Mouse (Mus musculus) gastrocnemius, postnatal 36 days (tissue): ENCODE measurements around the gene Psme2. TPM values are rescaled to one million over a fixed set of nuclear protein-coding genes. Genes with fewer than 3 reads are reported as not detected.

Experiments
- DNase-seq, 2 experiments: peaks; one replicate each; pipeline ENCODE4 v3.0.0; 2022
- intact Hi-C: fragments of 180-260 bp; cut with DNase I; formaldehyde crosslinking; loops from one replicate; pipeline ENCODE4 v1.15.1; 2025
- total RNA-seq, 2 experiments: library from RNA; stranded (reverse); gene quantifications; 2 replicates each; pipeline ENCODE4 v1.2.3; 2021

Psme2 gene
- total RNA-seq, 2 experiments from 2014 or later, result 55.2 to 59.5 TPM

GRCm38 (mm10) chr14:55598521-55599390, 7.8 kb upstream of the Psme2 start:
- intact Hi-C loops, result no loop called here
- no peak for DNase-seq

DNA sequence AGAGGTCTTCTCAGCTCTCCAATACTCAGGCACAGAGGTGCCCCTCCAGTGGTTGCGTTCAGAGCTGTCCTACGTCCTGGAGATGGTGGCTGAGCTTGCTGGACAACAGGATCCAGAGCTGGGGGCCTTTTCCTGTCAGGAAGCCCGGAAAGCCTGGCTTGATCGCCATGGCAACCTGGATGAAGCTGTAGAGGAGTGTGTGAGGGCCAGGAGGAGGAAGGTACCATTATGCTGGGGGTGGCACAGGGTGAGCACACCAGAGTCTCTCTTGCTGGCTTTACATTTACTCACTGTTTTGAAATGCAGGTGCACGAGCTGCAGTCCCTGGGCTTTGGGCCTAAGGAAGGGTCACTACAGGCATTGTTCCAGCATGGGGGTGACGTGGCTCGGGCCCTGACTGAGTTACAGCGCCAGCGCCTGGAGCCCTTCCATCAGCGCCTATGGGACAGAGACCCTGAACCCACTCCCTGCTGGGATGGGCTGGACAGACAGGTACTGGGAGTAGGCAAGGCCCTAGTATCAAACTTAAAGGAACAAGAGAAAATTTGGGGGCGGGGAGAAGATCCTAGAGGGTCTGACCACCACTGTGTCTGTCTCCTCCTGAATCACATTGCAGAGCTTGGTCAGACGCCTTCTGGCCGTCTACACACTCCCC, 5.2 kb upstream of the Psme2 start:
- intact Hi-C loops, result no loop called here
- DNase-seq, result no peak

GRCm38 (mm10) chr14:55592226-55592625, 1.3 kb upstream of the Psme2 start:
- no peak for DNase-seq
- intact Hi-C loops, result loop anchor here (5.0 kb wide), 1 partner anchor 40 kb away; no protein-coding TSS in a partner anchor

GRCm38 (mm10) chr14:55591331-55591891, 498 bp upstream of the Psme2 start, which contains the start of gene Rnf31:
Rnf31 (plus strand) TSS chr14:55591708.
- peak; percentile 91 to 93 for DNase-seq

GRCm38 (mm10) chr14:55589771-55590448, 1.0 kb downstream of the Psme2 start:
- no peak for DNase-seq
- intact Hi-C loops, result loop anchor here (5.0 kb wide), 1 partner anchor 42 kb away; no protein-coding TSS in a partner anchor

More at GRCm38 (mm10) chr14:55591331-55591891, 498 bp upstream of the Psme2 start, which contains the start of gene Rnf31:
- intact Hi-C loops, result loop anchor here (5.0 kb wide), 1 partner anchor 41 kb away; no protein-coding TSS in a partner anchor

- intact Hi-C loops, result no loop called here
- no peak for DNase-seq
These were observed 1.6 kb downstream of the Psme2 start for GRCm38 (mm10) chr14:55589271-55589670.

GRCm38 (mm10) chr14:55586149-55586548, 4.8 kb downstream of the Psme2 start:
- intact Hi-C loops, result no loop called here

DNA sequence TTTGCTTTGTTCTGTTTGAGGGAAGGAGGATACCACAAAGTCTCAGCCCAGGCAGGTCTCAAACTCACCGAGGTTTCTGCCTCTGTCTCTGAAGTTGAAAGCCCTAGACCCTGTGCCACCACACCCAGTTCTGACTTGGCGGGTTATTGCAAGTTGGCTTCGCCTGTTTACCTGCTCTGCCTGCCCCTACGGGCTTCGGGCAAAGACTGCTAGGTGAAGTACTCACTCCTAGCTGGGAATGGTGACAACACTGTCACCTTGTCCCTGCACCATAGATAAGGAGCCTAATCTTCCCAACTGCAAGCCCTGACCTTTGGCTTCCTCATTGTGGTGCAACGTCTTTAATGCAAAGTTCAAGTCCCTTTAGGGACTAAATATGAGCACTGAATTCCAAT, 5.3 kb downstream of the Psme2 start:
- intact Hi-C loops, result no loop called here
- no peak for DNase-seq

More at GRCm38 (mm10) chr14:55586149-55586548, 4.8 kb downstream of the Psme2 start:
- no peak for DNase-seq

- intact Hi-C loops, result no loop called here
- DNase-seq, result peak; percentile 69 to 81
These were observed 6.0 kb downstream of the Psme2 start, which contains the start of gene Emc9 for GRCm38 (mm10) chr14:55584702-55585565. Emc9 (minus strand) TSS chr14:55585302.

GRCm38 (mm10) chr14:55584303-55584701, 6.6 kb downstream of the Psme2 start:
- intact Hi-C loops, result no loop called here
- no peak for DNase-seq

DNA sequence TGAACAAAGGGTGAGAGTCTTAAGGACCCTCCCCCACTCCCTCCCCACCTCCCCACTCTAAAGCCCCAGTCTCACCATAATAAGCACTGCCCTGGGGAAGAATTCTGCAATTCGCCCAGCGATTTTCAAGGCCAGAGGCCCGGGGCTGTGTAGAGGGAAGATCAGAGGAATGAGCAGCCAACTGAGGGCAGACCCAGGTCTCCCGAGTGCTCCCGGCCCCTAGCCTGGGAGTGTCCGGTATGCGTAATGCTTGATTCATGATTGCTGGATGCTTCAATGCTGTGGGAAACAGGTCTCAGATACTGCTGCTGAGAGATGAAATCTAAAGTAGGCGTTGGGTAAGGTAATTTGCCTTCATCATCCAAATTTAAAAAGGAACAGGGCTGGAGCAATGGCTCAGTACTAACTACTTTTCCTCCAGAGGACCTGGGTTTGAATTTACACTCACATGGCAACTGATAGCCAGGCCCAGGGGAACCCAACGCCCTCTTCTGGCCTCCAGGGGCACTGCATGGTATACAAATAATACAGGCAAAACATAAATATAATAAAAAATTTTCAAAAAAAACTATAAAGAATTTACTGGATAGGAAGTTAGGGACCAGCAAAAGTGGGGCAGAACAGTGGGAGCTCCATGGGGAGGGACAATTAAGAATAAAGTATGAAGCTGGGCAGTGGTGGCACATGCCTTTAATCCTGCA, 8.8 kb downstream of the Psme2 start:
- peak in 1 of 2 experiments; percentile 2 for DNase-seq
- intact Hi-C loops, result no loop called here

DNA sequence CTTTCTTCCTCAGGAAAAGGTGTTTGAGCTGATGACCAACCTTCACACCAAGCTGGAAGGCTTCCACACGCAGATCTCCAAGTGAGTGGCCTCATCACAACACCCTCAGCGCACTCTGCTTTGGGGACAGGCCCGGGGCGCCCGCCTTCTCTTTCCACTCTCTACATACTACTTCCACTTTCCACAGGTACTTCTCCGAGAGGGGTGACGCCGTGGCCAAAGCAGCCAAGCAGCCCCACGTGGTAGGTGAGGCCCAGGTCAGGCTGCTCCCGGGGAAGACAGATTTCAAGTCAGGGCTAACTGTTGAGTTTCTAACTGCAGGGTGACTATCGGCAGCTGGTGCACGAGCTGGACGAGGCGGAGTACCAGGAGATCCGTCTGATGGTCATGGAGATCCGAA, 10.2 kb downstream of the Psme2 start:
- peak in 1 of 2 experiments; percentile 2 for DNase-seq
- intact Hi-C loops, result no loop called here

DNA sequence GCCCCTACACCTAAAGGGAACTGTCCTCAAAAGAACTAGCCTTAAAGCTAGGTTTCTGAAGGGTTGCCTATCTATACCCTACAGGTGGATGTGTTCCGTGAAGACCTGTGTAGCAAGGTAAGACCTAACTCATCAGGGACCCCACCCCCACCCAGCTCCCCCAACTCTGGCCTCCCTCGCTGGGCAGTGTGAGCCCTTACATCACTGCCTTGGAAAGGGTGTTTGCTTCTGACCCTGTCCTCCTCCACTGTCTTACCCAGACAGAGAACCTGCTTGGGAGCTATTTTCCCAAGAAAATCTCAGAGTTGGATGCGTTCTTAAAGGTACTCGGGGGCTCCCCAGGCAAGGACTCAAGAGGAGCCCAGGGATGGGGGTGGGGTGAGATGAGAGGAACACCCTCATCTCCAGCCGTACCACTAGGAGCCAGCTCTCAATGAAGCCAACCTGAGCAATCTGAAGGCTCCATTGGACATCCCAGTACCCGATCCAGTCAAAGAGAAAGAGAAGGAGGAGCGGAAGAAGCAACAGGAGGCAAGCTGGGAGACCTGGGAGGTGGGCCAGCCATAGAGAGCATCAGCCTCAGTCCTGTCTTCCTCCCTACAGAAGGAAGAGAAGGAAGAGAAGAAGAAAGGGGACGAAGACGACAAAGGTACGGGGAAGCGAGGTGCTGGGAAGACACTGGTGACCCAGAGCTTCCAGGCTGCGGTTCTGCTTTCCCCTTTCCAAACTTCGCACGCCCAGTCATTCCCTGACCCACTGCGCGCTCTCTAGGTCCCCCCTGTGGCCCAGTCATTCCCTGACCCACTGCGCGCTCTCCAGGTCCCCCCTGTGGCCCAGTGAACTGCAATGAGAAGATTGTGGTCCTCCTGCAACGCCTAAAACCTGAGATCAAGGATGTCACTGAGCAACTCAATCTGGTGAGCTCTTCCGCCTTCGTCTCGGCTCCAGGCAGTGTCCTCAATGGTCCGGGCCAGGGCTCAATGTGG, 11.1 kb downstream of the Psme2 start:
- DNase-seq, result peak in 1 of 2 experiments; percentile 3
- intact Hi-C loops, result no loop called here

- peak in 1 of 2 experiments; percentile 39 for DNase-seq
- intact Hi-C loops, result no loop called here
These were observed 12.1 kb downstream of the Psme2 start for GRCm38 (mm10) chr14:55578668-55579269.

GRCm38 (mm10) chr14:55577871-55578667, 12.8 kb downstream of the Psme2 start, which contains the start of gene Psme1:
Psme1 (plus strand) TSS chr14:55578123.
- intact Hi-C loops, result loop anchor here (2.0 kb wide), 1 partner anchor 15 kb away; no protein-coding TSS in a partner anchor

GRCm38 (mm10) chr14:55576376-55576775, 14.5 kb downstream of the Psme2 start:
- peak in 1 of 2 experiments; percentile 51 for DNase-seq
- intact Hi-C loops, result loop anchor here (2.0 kb wide), 1 partner anchor 14 kb away; no protein-coding TSS in a partner anchor

More at GRCm38 (mm10) chr14:55577871-55578667, 12.8 kb downstream of the Psme2 start, which contains the start of gene Psme1:
- DNase-seq, result peak; percentile 69 to 73
